Mouse (Mus musculus) heart, adult 2 months (tissue): ENCODE results near the gene Slc4a10. TPM values are rescaled to one million over a fixed set of nuclear protein-coding genes. Genes with fewer than 3 reads are reported as not detected.

Experiments used
- DNase-seq, 2 experiments: peaks; one replicate each; pipeline ENCODE4 v3.0.0; 2021
- H3K27ac ChIP-seq: fragments of 200-600 bp; 2 replicates; pipeline ENCODE4 v1.8.1; 2022
- H3K27me3 ChIP-seq: fragments of 200-500 bp; 2 replicates; pipeline ENCODE4 v1.6.1; 2012; ENCODE audit warnings: mild to moderate bottlenecking, low read length, inconsistent platforms, mixed read lengths; ENCODE audit not compliant: control insufficient read depth, insufficient read depth
- H3K36me3 ChIP-seq: fragments of 200-500 bp; 2 replicates; pipeline ENCODE4 v1.6.1; 2012; ENCODE audit warnings: low read length, inconsistent platforms; ENCODE audit not compliant: control insufficient read depth, insufficient read depth
- H3K4me1 ChIP-seq: fragments of 200-500 bp; 2 replicates; pipeline ENCODE4 v1.6.1; 2011; ENCODE audit warnings: low read length; ENCODE audit not compliant: control insufficient read depth, insufficient read depth
- H3K4me3 ChIP-seq: fragments of 200-600 bp; 2 replicates; pipeline ENCODE4 v1.8.1; 2022
- H3K79me2 ChIP-seq: fragments of 200-500 bp; replicated peaks from 2 replicates; pipeline ENCODE4 v1.6.1; 2012; ENCODE audit warnings: mild to moderate bottlenecking, inconsistent platforms, low read length, moderate library complexity, mixed read lengths; ENCODE audit not compliant: control insufficient read depth, insufficient read depth
- H3K9ac ChIP-seq: fragments of 200-500 bp; 2 replicates; pipeline ENCODE4 v1.6.1; 2012; ENCODE audit warnings: low read depth, mild to moderate bottlenecking, control low read depth, inconsistent platforms, low read length, mixed read lengths
- CTCF ChIP-seq: fragments of 200-600 bp; IDR thresholded peaks from 2 replicates; pipeline ENCODE4 v1.8.1; 2022; ENCODE audit warnings: antibody characterized with exemption, mild to moderate bottlenecking, moderate library complexity
- EP300 ChIP-seq: fragments of 200-500 bp; IDR thresholded peaks from 2 replicates; pipeline ENCODE4 v1.6.1; 2011; ENCODE audit warnings: low read depth, low read length, control low read depth; ENCODE audit not compliant: insufficient read depth
- POLR2A ChIP-seq: fragments of 200-500 bp; IDR thresholded peaks from 2 replicates; pipeline ENCODE4 v1.6.1; 2011; ENCODE audit warnings: mild to moderate bottlenecking, low read depth, low read length, control low read depth; ENCODE audit not compliant: insufficient read depth
- WGBS: fragments of 180-500 bp; shearing (Covaris S2); methylation state at CpG from one replicate; pipeline ENCODE4 v1.1.7; 2018; 5-methylcytosine and 5-hydroxymethylcytosine counted together
- intact Hi-C: fragments of 180-260 bp; cut with DNase I; formaldehyde crosslinking; loops from one replicate; pipeline ENCODE4 v1.15.1; 2025
- polyA plus RNA-seq: library from polyadenylated mRNA; depleted of rRNA; stranded (reverse); fragments of >200 nt; gene quantifications from 2 replicates; pipeline ENCODE4 v1.2.3, GENCODE M21; 2012
- total RNA-seq, 2 experiments: library from RNA; stranded (reverse); gene quantifications; 2 replicates each; pipeline ENCODE4 v1.2.3; 2021

Gene Slc4a10
- total and polyA plus RNA-seq, 3 experiments = 0.04 TPM; not detected in 2

DNA sequence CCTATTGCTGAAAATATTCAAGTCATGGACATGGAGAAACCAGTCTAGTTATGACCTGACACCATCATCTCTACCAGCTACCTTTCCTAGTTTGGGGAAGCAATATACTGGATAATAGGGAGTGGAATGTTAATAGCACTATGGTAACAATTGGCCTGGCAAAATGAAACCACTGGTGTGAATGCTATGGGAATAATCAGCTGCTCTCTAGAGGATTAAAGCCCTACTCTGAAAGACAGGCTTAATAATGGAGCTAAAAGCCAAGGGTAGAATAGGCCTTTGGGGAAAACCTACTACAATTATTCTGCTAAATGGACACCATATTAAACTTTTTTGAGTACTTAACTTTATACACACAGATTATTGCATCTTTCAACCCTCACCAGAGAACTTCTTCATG lies 30.2 kb downstream of the Slc4a10 start:
- intact Hi-C loops = no loop called here
- H3K4me3 ChIP-seq = no peak overlapping the region

DNA sequence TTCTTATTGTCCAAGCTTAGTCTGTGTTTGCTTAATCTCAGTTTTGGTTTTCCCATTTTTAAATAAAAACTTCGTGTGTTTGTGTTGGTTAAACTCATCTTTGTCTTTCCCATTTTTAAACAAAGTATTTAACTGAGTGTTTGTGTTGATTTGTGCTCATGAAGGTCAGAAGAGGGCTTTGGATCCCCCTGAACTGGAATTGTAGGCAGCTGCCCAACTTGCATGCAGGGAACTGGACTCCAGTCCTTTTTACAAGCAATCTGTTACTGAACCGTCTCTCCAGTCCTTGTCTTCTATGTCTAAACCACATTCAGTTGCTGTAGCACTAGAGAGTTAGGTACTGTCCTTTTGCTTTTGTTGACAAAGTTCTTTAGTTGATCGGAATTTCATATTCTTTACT lies 41.3 kb downstream of the Slc4a10 start:
- intact Hi-C loops = no loop called here
- H3K27me3 ChIP-seq = no peaks in the 10 kb centered on the region

More for the DNA sequence above, 30.2 kb downstream of the Slc4a10 start:
- Histone ChIP-seq H3K36me3 (no peaks in the 10 kb centered on the region), H3K79me2 (no peaks in the 10 kb centered on the region), H3K27me3 (no peaks in the 10 kb centered on the region), H3K27ac (no peak overlapping the region), H3K4me1 (no peaks in the 10 kb centered on the region), H3K9ac (no peak overlapping the region)
- TF ChIP-seq EP300 (no peak), CTCF (no peak), POLR2A (no peak)
- no peak for DNase-seq

DNA sequence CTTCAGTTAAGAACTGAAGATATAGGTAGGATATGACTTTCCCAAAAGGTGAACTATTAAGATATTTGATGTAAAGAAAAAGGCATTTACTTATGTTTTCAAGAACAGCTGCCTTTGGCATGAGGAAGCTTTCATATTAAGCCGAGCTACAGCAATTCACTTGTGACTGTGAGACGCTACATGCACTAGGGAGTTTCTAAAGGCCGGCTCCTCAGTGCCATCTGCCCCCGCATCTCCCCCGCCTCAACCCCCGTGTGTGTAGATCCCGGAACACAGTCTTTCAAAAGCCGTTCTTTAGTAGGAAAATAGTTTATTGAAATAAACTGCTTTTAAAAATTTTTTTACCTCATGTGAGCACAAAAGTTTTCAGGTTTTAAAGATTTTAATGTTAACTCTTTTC lies 42.5 kb downstream of the Slc4a10 start:
- TF ChIP-seq POLR2A = no peak
- no peak for TF ChIP-seq EP300
- no peak for TF ChIP-seq CTCF
- no peaks in the 10 kb centered on the region for H3K27me3 ChIP-seq
- WGBS = 67% methylated on average over 8 of the region's 8 CpGs

More for the DNA sequence above, 41.3 kb downstream of the Slc4a10 start:
- no peak overlapping the region for H3K4me3 ChIP-seq
- no peak for TF ChIP-seq CTCF
- no peak for TF ChIP-seq EP300
- TF ChIP-seq POLR2A = no peak
- H3K27ac ChIP-seq = no peak overlapping the region
- 74% methylated on average over 3 of the region's 3 CpGs for WGBS
- no peak for DNase-seq
- no peaks in the 10 kb centered on the region for H3K79me2 ChIP-seq
- no peaks in the 10 kb centered on the region for H3K4me1 ChIP-seq
- H3K36me3 ChIP-seq = no peaks in the 10 kb centered on the region
- H3K9ac ChIP-seq = no peak overlapping the region

DNA sequence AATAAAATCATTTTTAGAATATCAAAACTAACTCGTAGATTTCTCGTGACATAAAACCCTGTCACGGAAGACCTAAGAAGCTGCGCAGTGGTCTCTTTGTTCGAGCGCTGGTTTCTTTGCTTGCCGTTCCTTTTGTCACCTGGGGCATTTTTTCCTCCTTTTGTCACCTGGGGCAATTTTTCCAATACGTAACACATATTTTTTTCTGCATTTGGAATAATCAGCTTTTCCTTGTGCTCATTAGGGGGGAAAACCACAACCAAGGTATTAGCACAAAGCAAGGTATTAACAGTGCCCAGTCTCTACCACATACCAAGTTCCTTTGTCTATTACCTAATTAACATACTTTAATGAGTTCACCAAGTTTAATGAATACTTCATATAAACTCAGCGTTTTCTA lies 42.9 kb downstream of the Slc4a10 start:
- DNase-seq = no peak
- H3K4me1 ChIP-seq = no peaks in the 10 kb centered on the region
- H3K27me3 ChIP-seq = no peaks in the 10 kb centered on the region
- no peak overlapping the region for H3K27ac ChIP-seq
- H3K79me2 ChIP-seq = no peaks in the 10 kb centered on the region
- WGBS = 84% methylated on average over 9 of the region's 9 CpGs
- no peak overlapping the region for H3K4me3 ChIP-seq
- H3K36me3 ChIP-seq = no peaks in the 10 kb centered on the region
- intact Hi-C loops = no loop called here
- TF ChIP-seq CTCF (no peak), POLR2A (no peak), EP300 (no peak)
- no peak overlapping the region for H3K9ac ChIP-seq

More for the DNA sequence above, 42.5 kb downstream of the Slc4a10 start:
- H3K36me3 ChIP-seq = no peaks in the 10 kb centered on the region
- no peaks in the 10 kb centered on the region for H3K4me1 ChIP-seq
- intact Hi-C loops = no loop called here
- no peak overlapping the region for H3K4me3 ChIP-seq
- no peak overlapping the region for H3K27ac ChIP-seq
- no peaks in the 10 kb centered on the region for H3K79me2 ChIP-seq
- DNase-seq = no peak
- no peak overlapping the region for H3K9ac ChIP-seq

DNA sequence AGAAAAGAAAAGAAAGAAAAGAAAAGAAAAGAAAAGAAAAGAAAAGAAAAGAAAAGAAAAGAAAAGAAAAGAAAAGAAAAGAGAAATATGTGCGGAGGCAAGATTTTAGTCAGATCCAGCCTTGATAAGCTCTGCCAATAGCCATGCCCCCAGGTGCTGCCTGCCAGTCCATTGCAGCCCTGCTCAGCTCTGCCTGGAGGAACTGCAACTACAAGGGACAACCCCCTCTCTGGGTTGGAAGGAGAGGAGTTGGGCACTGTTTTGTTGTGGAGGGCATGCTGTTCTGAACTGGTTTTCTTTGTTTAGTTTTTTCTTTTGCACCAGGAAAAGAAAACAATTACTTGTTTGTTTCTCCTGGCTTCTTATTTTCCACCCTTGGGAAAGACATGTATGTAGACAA lies 54.3 kb downstream of the Slc4a10 start:
- Histone ChIP-seq H3K4me1 (no peaks in the 10 kb centered on the region), H3K36me3 (no peaks in the 10 kb centered on the region), H3K4me3 (no peak overlapping the region), H3K9ac (no peak overlapping the region), H3K79me2 (no peaks in the 10 kb centered on the region), H3K27me3 (no peaks in the 10 kb centered on the region), H3K27ac (no peak overlapping the region)
- intact Hi-C loops = no loop called here
- WGBS = 88% methylated on average over 1 of the region's 1 CpGs
- no peak for DNase-seq
- TF ChIP-seq EP300 (no peak), CTCF (no peak)

GRCm38 (mm10) chr2:62115346-62115745 lies 69.1 kb downstream of the Slc4a10 start:
- Histone ChIP-seq H3K79me2 (no peaks in the 10 kb centered on the region), H3K4me1 (no peaks in the 10 kb centered on the region), H3K4me3 (no peak overlapping the region), H3K27ac (no peak overlapping the region), H3K36me3 (no peaks in the 10 kb centered on the region), H3K9ac (no peak overlapping the region), H3K27me3 (no peaks in the 10 kb centered on the region)
- TF ChIP-seq POLR2A = no peak
- TF ChIP-seq CTCF = no peak
- 53% methylated on average over 4 of the region's 4 CpGs for WGBS
- no peak for DNase-seq
- intact Hi-C loops = no loop called here

GRCm38 (mm10) chr2:62129975-62130374 lies 83.7 kb downstream of the Slc4a10 start:
- H3K4me1 ChIP-seq = no peaks in the 10 kb centered on the region
- WGBS = 85% methylated on average over 2 of the region's 2 CpGs
- H3K36me3 ChIP-seq = no peaks in the 10 kb centered on the region
- no peak overlapping the region for H3K4me3 ChIP-seq
- H3K79me2 ChIP-seq = no peaks in the 10 kb centered on the region
- H3K27ac ChIP-seq = no peak overlapping the region
- intact Hi-C loops = no loop called here
- no peak overlapping the region for H3K9ac ChIP-seq
- no peaks in the 10 kb centered on the region for H3K27me3 ChIP-seq
- TF ChIP-seq POLR2A (no peak), EP300 (no peak), CTCF (no peak)
- DNase-seq = no peak
